Mouse (Mus musculus) cerebellum, adult 9-11 months (tissue): ENCODE data around the gene Cd37.

Source experiments
- DNase-seq: peaks from one replicate; pipeline ENCODE4 v3.0.0; 2022

The Cd37 gene

DNA sequence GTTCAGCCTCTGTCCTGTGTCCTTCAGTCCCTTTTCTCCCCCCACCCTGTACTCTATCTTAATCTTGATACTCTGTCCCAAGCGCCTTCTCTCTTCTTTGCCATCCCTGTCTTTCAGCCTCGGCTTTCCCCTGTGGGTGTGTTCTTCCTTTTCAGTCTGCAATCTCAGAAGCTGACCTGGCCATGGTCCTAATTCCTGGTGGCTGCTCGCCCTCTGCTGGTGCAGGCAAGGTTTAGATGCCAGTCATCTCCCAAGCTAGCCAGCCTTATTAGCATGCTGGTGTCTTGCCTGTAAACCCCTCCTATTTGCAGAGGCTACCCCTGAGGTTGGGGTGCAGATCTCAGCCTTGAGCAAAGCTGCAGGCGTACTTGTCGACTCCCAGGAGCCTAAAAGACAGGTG lies 40.5 kb downstream of the Cd37 start:
- peak; percentile 93 for DNase-seq

GRCm38 (mm10) chr7:45196994-45197393 lies 41.9 kb downstream of the Cd37 start:
- peak; percentile 52 for DNase-seq

DNA sequence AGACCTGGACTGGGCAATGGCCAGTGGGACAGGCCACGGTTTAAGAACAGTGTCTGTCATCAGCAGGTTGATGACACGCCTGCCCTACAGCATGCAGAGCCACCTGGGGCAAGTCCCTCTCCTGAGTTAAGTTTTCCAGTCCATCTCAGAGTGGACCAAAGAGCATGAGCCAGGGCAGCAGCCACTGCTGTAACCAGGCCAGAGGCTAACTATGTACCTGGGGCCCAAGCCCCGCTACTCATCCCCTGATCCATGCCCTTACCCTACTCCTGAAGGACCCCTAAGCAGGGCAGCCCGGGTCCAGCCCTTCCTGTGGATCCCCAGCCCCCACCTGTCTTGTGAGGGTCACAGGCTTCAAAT lies 42.8 kb downstream of the Cd37 start:
- no peak for DNase-seq

- DNase-seq: peak; percentile 80
Observed at GRCm38 (mm10) chr7:45195341-45196175, 43.4 kb downstream of the Cd37 start.

DNA sequence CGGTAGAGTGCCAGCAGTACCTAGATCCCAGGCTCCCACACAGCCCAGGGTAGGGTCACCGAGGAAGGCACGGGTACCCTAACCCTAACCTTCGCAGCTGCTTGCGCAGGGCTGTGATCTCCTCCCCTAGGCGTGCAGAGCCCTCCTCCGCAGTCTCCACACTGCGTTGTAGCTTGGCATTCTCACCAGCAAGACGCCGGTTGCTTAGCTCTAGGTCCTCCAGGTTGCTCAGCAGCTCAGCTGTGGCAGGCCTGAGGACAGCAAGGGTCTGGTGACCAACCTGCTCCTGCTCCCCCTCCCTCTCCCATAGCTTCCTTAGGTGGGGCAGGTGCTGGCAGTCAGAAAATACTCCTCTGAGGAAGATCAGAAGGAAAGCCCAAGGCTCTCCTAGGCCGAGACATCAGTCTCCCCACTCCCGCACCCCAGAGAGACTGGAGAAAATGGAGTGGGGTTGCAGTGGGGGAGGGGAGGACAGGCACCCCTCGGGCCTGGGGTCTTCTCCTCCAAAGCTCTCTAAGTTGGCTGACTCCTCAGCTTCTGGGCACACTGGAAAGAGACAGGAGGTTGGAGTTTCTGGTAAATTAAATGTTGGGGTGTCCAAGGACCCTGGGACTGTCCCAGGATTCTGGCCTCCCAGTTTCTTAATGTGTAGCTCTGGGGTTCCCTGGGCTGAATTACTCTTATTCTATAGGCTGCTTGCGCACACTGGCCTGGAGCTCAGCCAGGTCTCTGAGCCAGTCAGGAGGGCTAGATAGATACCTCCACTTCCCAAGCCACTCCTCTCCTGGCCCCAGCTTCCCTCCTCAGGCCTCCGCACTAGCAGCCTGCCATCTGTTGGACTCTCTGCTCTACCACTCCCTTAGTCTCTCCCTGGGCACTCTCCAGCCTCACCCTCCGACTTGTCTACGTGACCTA lies 44.8 kb downstream of the Cd37 start:
- peak; percentile 84 for DNase-seq

DNA sequence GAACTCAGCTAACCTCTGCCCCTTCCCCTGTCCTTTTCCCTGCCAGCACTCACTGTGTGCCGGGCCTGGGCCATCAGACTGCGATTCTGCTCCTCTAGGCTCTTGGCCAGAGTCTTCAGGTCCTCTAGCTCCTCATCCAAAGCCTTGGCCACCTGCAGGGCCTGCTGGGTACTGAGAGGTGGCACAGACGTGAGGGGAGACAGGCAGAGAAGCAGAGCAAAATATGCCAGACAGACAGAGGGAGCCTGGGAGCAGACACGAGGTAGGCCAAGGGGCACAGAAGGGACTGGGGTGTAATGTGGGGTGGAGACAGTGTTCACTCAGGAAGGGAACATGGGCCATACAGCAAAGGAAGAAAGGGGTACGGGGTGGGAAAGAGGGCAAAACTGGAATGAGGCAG lies 45.5 kb downstream of the Cd37 start:
- DNase-seq: peak; percentile 85

- DNase-seq: peak; percentile 71
Observed at GRCm38 (mm10) chr7:45192585-45193310, 46.2 kb downstream of the Cd37 start.

DNA sequence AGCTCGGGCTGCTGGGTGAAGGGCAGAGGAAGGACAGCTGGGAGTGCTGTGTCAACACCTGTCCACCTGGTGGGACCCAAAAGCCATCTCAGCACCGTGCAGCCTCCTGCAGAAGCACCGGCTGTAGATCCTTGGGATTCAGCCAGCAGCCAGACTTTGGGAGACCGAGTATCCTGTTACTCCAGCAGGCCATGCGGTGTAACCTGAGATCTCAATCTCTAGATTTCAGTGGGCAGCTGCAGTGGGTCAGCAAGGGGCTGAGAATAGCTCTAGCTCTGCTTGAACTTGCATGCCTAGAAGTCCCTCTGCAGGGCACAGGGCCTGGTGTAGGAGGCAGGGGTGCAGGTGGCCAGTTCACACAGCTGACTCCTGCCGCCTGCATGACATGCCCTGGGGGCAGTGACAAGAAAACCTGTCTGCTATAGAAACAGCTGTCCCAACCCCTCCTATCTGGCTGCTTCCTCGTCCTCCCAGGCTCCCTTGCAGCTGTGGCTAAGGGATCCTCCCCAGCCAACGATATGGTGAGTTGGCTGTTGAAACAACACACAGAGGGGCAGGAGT lies 47.0 kb downstream of the Cd37 start:
- peak; percentile 93 for DNase-seq

GRCm38 (mm10) chr7:45191161-45191560 lies 47.8 kb downstream of the Cd37 start:
- DNase-seq: no peak

DNA sequence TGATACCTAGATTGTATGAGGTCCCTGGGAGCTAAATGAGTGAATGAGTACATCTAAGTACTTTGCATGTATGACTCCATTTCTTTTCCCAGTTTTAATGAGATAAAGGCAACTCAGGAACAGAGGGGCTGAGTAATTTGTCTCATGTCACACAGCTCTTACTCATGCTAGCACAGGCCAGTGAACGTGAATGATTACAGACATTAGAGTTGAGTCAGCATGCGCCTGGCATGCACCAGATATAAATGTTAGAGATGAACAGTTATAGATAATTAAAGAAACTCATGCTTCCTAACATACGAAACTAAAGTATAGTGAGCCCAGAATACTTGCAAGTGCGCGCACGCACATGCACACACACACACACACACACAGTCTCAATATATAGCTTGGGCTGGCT lies 48.7 kb downstream of the Cd37 start:
- DNase-seq: no peak

GRCm38 (mm10) chr7:45189600-45189999 lies 49.3 kb downstream of the Cd37 start:
- peak; percentile 64 for DNase-seq

GRCm38 (mm10) chr7:45185921-45186320 lies 53.0 kb downstream of the Cd37 start:
- DNase-seq: no peak

- peak; percentile 61 for DNase-seq
Observed at GRCm38 (mm10) chr7:45183672-45184071, 55.2 kb downstream of the Cd37 start.
